Mouse (Mus musculus): ENCODE results near the gene Gbp8.
"Not testable (repeated sequence)": the region's sequence is repeated elsewhere in the genome, so short reads cannot be mapped to it uniquely, and the experiment has no call there.

DNA sequence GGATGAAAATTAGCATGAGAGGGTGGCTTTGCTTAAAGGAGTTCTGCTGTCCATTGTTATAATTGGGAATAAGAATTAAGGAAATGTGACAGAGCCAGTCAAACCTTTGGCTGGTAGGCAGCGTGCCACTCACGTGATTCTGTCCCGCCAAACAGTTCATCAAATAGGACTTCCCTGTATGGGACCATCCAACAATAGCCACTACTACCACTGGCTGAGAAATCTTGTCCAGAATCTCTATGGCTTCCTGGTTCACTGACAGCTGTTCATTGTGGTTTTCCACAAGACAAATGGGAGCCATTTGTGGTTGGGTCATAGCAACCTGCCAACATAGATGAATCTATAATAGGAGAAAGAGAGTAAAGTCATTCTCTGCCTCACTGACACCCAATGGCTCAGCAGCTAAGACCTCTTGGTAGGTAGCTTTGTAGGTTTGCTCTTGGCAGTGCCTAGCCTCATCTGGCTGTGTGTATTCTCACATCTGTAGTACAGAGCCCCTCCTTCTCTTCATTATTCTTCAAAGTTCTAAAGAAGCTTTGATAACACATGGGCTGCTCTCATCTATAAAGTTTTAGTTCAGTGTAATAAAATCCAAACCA is 2.5 kb downstream of the Gbp8 start:
- not testable (repeated sequence) for TF ChIP-seq POLR2AphosphoS2 (IDR thresholded peaks at IDR 0.05; ENCODE audit: insufficient read length, low read depth); POLR2A (IDR thresholded peaks at IDR 0.05; ENCODE audit: insufficient read length, low read depth); MYOD1 (IDR thresholded peaks at IDR 0.05; ENCODE audit: control insufficient read depth in 1 of 3, insufficient read length in 2 of 3, low read depth in 2 of 3); MAX (IDR thresholded peaks at IDR 0.05; ENCODE audit: low read depth); E2F4 (IDR thresholded peaks at IDR 0.05; ENCODE audit: insufficient read depth); TCF3 (IDR thresholded peaks at IDR 0.05; ENCODE audit: insufficient read length, low read depth); REST (IDR thresholded peaks at IDR 0.05; ENCODE audit: insufficient read depth, insufficient read length); USF1 (IDR thresholded peaks at IDR 0.05; ENCODE audit: low read depth); CEBPB (IDR thresholded peaks at IDR 0.05; ENCODE audit: insufficient read depth, poor library complexity, severe bottlenecking)
- TF ChIP-seq MYOG (IDR thresholded peaks at IDR 0.05; ENCODE audit: control insufficient read depth in 1 of 3, insufficient read depth in 1 of 3, insufficient read length in 2 of 3, low read depth in 2 of 3) (peak in 1 of 3 experiments; percentile 42), TCF12 (IDR thresholded peaks at IDR 0.05; ENCODE audit: insufficient read depth, poor library complexity, severe bottlenecking) (peak; percentile 33)

All from myocyte (in vitro differentiated cells).